Mouse (Mus musculus): ENCODE results near the gene Fkbp9. TPM values are rescaled to one million over a fixed set of nuclear protein-coding genes. Genes with fewer than 3 reads are reported as not detected.
A peak's percentile ranks its signal among the peaks of the same experiment; 100 is the strongest.
"Not testable (repeated sequence)": the region's sequence is repeated elsewhere in the genome, so short reads cannot be mapped to it uniquely, and the experiment has no call there.

Gene Fkbp9
- total RNA-seq, 2 experiments from 2014 or later: 72.1 to 75.9 TPM

DNA sequence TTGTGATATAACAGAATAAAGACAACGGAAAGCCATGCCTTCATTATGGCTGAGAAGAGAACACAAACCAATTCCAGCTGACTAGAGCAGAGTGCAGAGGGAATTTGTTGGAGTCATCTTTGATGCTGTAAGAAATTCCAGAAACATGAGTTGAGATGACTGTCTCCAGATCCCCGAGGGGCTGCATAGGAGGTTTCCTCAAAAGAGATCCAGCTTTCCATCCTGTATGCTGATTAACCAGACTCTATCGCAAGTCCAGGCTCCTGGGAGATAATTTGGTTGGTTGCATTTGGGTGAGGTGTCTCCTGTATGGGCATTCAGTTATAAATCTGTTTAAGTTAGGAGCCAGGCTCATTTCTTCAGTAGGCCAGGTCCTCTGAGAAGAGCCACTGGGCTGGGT lies 5.8 kb downstream of the Fkbp9 start:
- no peak for DNase-seq

DNA sequence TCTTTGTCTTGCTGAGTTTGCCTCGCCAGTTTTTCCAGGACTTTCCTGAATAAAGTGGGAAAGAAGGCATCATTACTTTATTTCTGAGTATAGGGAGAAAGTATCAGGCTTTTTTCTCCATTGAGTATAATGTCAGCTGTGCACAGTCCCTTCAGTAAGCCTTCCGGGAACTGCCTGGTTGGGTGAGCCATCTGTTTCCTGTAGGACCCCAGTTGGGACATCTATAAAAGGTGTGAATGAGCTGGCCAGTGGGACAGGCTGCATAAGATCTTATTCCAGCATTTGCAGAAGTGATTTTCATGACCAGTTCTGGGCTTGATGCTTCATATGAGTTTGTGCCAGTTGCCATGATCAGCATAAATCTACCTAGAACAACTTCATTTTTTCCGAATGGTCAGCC lies 11.4 kb downstream of the Fkbp9 start:
- DNase-seq: no peak

- no peak for DNase-seq
Measured at GRCm38 (mm10) chr6:56844365-56844764, 12.5 kb downstream of the Fkbp9 start.

- no peak for DNase-seq
Measured at GRCm38 (mm10) chr6:56848974-56849373, 17.1 kb downstream of the Fkbp9 start.

DNA sequence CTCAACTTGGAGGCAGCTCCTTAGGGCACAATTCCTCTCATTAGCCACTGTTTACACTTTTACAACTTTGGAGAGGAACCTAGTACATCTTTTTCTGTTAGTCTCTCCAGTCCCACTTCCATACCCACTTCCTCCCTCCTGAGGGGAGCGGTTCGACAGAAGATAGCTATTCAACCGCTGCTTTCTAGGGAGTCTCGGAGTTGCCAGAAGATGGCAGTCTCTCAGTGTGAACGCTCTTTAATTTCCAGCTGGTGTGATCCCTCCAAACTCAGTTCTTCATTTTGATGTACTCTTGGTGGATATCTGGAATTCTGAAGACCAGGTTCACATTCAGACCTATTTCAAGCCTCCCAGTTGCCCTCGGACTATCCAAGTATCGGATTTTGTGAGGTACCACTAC lies 18.5 kb downstream of the Fkbp9 start:
- no peak for DNase-seq

- DNase-seq: no peak
Measured at GRCm38 (mm10) chr6:56854803-56855202, 22.9 kb downstream of the Fkbp9 start.

GRCm38 (mm10) chr6:56856748-56857147 lies 24.9 kb downstream of the Fkbp9 start:
- no peak for DNase-seq

GRCm38 (mm10) chr6:56860205-56860848 lies 28.5 kb downstream of the Fkbp9 start:
- DNase-seq: no peak

GRCm38 (mm10) chr6:56866899-56867298 lies 35.0 kb downstream of the Fkbp9 start:
- DNase-seq: not testable (repeated sequence)

DNA sequence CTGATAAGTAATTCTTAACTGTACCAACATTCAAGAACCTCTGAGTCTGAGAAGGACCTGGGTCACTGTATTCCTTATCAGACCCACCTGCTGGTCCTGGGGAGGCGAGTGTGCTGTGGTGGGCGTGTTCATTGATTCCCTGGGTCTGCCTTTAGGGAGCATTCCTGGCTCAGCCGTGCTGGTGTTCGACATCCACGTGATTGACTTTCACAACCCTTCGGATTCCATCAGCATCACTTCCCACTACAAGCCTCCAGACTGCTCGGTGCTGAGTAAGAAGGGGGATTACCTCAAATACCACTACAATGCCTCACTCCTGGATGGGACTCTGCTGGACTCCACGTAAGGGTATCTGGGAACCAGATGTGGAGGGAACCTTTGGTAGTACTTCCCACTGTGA lies 36.7 kb downstream of the Fkbp9 start:
- no peak for DNase-seq

GRCm38 (mm10) chr6:56870027-56870426 lies 38.2 kb downstream of the Fkbp9 start:
- no peak for DNase-seq

DNA sequence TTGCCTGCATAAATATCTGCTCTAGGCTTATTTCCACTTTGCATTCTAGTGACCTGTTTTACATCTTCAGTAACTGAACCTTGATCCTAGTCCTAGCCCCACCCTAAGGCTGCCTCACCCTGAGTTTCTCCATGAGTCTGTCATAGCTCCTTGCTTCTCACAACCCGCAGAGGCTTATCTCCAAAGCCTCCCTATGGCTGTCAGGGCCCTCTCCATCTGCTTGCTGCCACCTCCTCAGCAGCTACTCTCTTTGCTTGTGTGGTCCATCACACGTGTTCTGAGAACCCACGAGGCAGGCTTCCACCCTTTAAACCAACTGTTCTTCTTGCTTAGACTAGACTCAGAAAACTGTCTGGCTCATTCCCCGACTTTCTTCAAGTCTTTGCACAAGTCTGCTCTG lies 45.0 kb downstream of the Fkbp9 start:
- no peak for DNase-seq

DNA sequence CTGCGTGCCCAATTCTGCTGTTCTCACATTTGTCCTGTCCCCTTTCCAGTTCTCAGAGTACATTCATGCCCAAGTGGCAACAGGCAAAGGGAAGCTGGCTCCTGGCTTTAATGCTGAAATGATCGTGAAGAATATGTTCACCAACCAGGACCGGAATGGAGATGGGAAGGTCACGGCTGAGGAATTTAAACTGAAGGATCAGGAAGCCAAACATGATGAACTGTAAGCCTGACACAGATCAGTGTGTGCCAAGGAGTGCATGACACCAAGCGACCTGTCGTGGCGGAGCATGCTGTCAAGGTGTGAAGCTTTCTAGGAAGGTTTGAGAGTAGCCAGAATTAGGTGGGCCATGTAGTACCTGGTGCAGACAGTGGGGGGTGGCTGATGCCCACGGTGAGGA lies 46.1 kb downstream of the Fkbp9 start:
- DNase-seq: no peak

GRCm38 (mm10) chr6:56879352-56879955 lies 47.6 kb downstream of the Fkbp9 start:
- no peak for DNase-seq

DNA sequence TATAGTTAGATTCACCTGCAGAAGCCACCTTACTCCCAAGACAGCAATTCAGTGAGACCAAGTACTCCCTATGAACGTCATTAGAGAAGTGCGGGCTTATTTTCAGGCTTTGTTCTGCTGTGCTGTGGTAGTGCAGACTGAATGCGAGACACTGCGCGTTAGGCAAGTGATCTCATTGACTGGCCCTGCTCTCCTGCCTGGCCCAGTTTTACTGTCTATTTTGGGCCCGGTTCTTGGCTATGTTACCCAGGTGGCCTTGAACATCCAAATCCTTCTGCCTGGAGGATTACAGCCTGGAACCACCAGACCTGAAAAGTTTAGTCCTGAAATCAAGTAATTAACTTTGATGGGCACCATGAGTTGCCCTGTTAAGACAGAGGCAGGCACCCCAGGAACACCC lies 56.7 kb downstream of the Fkbp9 start:
- DNase-seq: peak; percentile 33 to 42

- DNase-seq: no peak
Measured at GRCm38 (mm10) chr6:56890762-56891161, 58.9 kb downstream of the Fkbp9 start.

GRCm38 (mm10) chr6:56899601-56900000 lies 67.7 kb downstream of the Fkbp9 start:
- DNase-seq: no peak

DNA sequence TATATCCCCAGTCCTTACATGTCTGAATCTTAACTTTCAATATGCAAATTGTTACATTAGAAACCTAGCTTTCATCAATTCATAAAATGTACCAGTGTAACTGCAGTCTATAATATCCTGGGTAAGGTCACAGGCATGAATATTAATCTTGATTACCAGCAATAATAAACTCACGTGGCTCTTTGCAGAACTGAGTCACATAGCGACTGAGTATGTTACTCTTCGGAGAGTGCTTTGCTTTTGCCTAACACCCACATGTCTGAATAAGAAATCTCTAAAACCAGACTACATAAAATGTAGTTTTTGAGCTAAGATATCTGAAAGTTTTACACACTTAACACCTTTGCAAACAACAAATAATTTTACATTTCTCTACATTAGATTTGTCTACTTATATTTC lies 69.5 kb downstream of the Fkbp9 start:
- no peak for DNase-seq

DNA sequence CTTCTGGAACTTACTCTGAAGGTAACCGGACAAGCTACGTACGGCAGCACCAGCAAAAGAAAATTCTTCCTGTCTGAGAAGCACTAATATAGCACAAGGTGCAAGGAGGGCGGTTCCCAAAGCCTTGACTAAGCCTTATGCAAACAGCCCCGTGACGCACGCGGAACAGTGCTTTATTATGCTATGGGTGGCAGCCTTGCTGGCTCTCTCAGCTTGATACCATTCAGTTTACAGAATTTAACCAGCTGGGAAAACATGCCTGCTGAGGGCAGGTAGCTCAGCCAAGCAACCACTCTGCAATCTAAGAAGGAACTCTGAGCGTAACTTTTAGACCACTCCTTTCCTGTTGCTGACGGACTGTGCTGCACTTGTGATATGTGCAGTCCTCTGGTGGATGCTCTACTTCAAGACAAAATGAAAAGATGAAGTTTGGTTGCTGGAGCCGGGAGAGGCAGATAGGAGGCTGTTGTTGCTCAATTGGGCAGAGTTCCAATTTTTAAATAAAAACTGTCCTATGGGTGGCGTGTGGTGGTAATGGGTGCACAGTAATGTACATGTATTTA lies 70.0 kb downstream of the Fkbp9 start:
- peak; percentile 75 to 78 for DNase-seq

DNA sequence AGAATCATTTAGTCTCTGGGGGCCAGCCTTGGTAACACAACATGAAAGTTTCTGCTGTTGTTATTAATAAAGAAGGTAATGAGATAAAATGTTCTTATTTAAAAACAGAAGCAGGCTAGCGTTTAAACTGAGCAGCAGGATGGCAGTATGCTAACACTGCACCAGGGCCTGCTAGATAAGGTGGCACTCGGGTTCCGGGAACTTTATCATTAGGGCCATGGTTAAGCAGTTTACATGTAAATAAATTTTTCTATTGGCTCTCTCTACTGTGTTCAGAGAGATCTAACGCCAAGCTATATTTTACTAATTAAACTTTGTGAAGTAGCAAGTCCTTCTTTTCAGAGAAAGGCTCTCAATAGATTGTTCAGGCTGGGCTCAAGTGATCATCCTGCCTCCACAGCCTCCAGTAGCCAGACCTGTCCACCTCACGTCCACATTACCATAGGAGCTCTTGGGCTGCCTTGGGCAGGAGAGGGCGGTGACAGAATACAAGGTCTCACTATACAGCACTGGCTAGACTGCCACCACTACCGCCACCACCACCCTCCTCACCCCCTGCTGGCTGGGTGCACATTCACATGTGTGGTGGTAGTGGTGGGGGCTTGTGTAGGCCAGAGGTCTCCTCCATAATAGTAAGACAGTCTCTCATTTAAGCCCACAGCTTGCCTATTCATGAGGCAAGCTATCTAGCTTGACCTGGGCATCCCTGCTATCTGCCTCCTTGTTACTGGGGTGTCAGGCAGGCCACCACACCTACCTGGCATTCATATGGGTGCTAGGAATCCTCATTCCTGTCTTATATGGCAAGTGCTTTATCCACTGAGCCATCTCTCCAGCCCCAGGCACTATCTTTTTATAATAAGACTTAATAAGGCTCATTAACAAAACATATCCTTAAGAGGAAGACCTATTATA lies 71.0 kb downstream of the Fkbp9 start:
- DNase-seq: no peak

- DNase-seq: no peak
Measured at GRCm38 (mm10) chr6:56903831-56904230, 72.0 kb downstream of the Fkbp9 start.

DNA sequence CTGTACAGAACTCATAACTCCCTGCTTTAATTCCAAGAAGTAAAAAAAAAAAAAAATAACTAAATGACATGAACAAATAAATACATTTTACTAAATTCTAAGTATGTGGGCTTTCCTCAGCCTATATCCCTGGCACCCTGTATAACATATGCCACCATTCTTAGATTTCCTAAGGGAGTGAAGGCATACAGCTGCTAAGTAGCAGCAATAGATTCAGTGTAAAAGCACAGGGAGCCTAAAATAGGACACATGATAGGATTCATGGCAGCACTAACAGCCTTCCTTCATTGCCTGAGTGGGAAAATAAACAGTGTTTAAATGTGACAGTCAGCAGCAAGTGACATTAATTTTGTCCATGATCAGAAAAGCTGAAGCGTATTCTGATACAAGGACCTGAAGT lies 72.5 kb downstream of the Fkbp9 start:
- DNase-seq: no peak

- no peak for DNase-seq
Measured at GRCm38 (mm10) chr6:56904982-56905381, 73.1 kb downstream of the Fkbp9 start.
